Mouse (Mus musculus) G1E (cell line): ENCODE results near the gene Atrnl1.

Experiments
- CTCF ChIP-seq: IDR thresholded peaks from 2 replicates; pipeline ENCODE4 v1.5.1; 2012; ENCODE audit warnings: low read depth, low read length, inconsistent platforms, mixed read lengths
- GATA1 ChIP-seq: IDR thresholded peaks from 2 replicates; pipeline ENCODE4 v1.6.1; 2012; ENCODE audit warnings: borderline replicate concordance, low read length, inconsistent platforms, mixed read lengths
- POLR2AphosphoS5 ChIP-seq: IDR thresholded peaks from 2 replicates; pipeline ENCODE4 v1.6.1; 2012; ENCODE audit warnings: low read depth, low read length, inconsistent platforms; ENCODE audit not compliant: insufficient replicate concordance
- TAL1 ChIP-seq: conservative IDR thresholded peaks from 2 replicates; pipeline ENCODE4 v1.6.1; 2012; ENCODE audit warnings: low read depth, low read length, inconsistent platforms, mixed read lengths

- TF ChIP-seq CTCF = no peak
- TF ChIP-seq TAL1 = no peak
- no peak for TF ChIP-seq GATA1
- no peak for TF ChIP-seq POLR2AphosphoS5
Measured at GRCm38 (mm10) chr19:58059719-58060118, 448.9 kb downstream of the Atrnl1 start.
